Mouse (Mus musculus) bone marrow, adult 2 months (tissue): ENCODE results near the gene Mpv17l2.

Experiments
- CTCF ChIP-seq: fragments of 200-500 bp; IDR thresholded peaks from 2 replicates; pipeline ENCODE4 v1.5.1; 2011; ENCODE audit warnings: low read length, control low read depth; ENCODE audit not compliant: control insufficient read depth, insufficient read depth
- POLR2A ChIP-seq: fragments of 200-500 bp; IDR thresholded peaks from 2 replicates; pipeline ENCODE4 v1.6.1; 2011; ENCODE audit warnings: low read depth, mild to moderate bottlenecking, control low read depth, low read length, borderline replicate concordance; ENCODE audit not compliant: control insufficient read depth

- TF ChIP-seq CTCF = peak; percentile 96
- no peak for TF ChIP-seq POLR2A
These were observed 40.0 kb downstream of the Mpv17l2 start for GRCm38 (mm10) chr8:70720739-70721138.
